Mouse (Mus musculus): ENCODE measurements around the gene Uchl5. TPM values are rescaled to one million over a fixed set of nuclear protein-coding genes. Genes with fewer than 3 reads are reported as not detected.

The Uchl5 gene
- total and polyA plus RNA-seq, 2 experiments from 2014 or later, result 9.2 to 63.0 TPM

DNA sequence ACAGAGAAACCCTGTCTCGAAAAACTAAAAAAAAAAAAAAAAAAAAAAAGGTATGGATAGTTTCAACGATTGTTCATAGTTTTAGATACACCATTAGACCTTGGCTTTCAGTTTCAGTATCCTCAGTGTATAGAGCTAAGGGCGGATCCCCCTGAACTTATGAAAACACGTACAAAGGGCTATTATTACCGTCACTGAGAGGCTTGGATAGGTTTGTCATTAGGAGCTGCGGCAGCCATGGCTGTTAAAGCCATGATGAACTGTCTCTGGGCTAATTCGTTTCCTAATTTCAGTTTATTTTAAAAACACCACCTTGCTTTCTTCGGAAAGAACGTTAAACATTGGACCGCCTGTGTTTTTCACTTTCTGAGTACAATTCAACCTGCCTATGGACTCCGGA is 38.3 kb upstream of the Uchl5 start:
- Histone ChIP-seq H3K9me3 (ENCODE audit: low read length) (no peaks in the 10 kb centered on the region), H3K9ac (replicated peaks; ENCODE audit: low read length, poor library complexity, severe bottlenecking) (peak overlapping the region; percentile 85), H3K4me1 (ENCODE audit: insufficient read depth, low read length) (no peaks in the 10 kb centered on the region), H3K4me3 (ENCODE audit: low read depth, low read length) (peak overlapping the region; percentile 82), H3K36me3 (ENCODE audit: insufficient read depth, low read length) (peaks cover 16% of the 10 kb centered on the region), H3K4me2 (ENCODE audit: low read depth, low read length, poor library complexity, severe bottlenecking) (peak overlapping the region; percentile 48), H3K27me3 (ENCODE audit: insufficient read depth, low read length) (no peaks in the 10 kb centered on the region), H3K27ac (ENCODE audit: low read depth, low read length) (peak overlapping the region; percentile 89)
- DNase-seq (ENCODE audit: low spot score), result peak; percentile 41
- 27% methylated on average over 11 of the region's 11 CpGs for WGBS
- TF ChIP-seq CTCF (IDR thresholded peaks at IDR 0.05), result no peak
- ATAC-seq (ENCODE audit: low FRiP score), result no peak

GRCm38 (mm10) chr1:143739361-143740350 is 37.4 kb upstream of the Uchl5 start:
- Histone ChIP-seq H3K36me3 (ENCODE audit: insufficient read depth, low read length) (peaks cover 19% of the 10 kb centered on the region), H3K4me2 (ENCODE audit: low read depth, low read length, poor library complexity, severe bottlenecking) (peak overlapping the region; percentile 48), H3K27ac (ENCODE audit: low read depth, low read length) (peak overlapping the region; percentile 89), H3K9ac (replicated peaks; ENCODE audit: low read length, poor library complexity, severe bottlenecking) (peak overlapping the region; percentile 85), H3K27me3 (ENCODE audit: insufficient read depth, low read length) (no peaks in the 10 kb centered on the region), H3K9me3 (ENCODE audit: low read length) (no peaks in the 10 kb centered on the region), H3K4me1 (ENCODE audit: insufficient read depth, low read length) (no peaks in the 10 kb centered on the region), H3K4me3 (ENCODE audit: low read depth, low read length) (peak overlapping the region; percentile 82)
- ATAC-seq (ENCODE audit: low FRiP score) (peak; percentile 90), DNase-seq (ENCODE audit: low spot score) (peak; percentile 93)
- WGBS, result under 1% methylated on average over 63 of the region's 71 CpGs
- no peak for TF ChIP-seq CTCF (IDR thresholded peaks at IDR 0.05)

GRCm38 (mm10) chr1:143740581-143740980 is 36.5 kb upstream of the Uchl5 start:
- H3K4me2 ChIP-seq (ENCODE audit: low read depth, low read length, poor library complexity, severe bottlenecking), result peak overlapping the region; percentile 48; the same call in 1 of the 2 replicates
- no peak overlapping the region for H3K4me3 ChIP-seq (ENCODE audit: low read depth, low read length)
- ATAC-seq (ENCODE audit: low FRiP score), result no peak

DNA sequence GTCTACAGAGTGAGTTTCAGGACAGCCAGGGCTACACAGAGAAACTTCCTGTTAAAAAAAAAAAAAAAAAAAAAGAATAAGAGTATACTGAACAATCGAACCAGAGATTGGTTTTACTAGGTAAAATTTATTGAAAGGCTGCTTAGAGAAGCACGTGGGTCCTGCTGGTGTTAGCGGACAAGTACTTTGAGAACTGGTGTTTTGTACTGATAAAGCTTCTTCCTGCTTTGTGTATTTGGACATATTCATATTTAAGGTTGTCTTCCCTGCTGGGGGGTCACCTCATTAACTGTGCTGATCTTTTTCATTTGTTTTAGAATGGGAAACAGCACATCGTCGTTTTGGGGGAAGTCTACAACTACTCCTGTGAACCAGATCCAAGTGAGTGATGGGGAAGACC is 35.7 kb upstream of the Uchl5 start:
- TF ChIP-seq CTCF (IDR thresholded peaks at IDR 0.05), result no peak
- Histone ChIP-seq H3K4me2 (ENCODE audit: low read depth, low read length, poor library complexity, severe bottlenecking) (no peak overlapping the region), H3K27ac (ENCODE audit: low read depth, low read length) (no peak overlapping the region), H3K9me3 (ENCODE audit: low read length) (no peaks in the 10 kb centered on the region), H3K4me1 (ENCODE audit: insufficient read depth, low read length) (no peaks in the 10 kb centered on the region), H3K36me3 (ENCODE audit: insufficient read depth, low read length) (peaks cover 28% of the 10 kb centered on the region), H3K27me3 (ENCODE audit: insufficient read depth, low read length) (no peaks in the 10 kb centered on the region), H3K9ac (replicated peaks; ENCODE audit: low read length, poor library complexity, severe bottlenecking) (no peak overlapping the region), H3K4me3 (ENCODE audit: low read depth, low read length) (no peak overlapping the region)
- WGBS, result 92% methylated on average over 5 of the region's 5 CpGs
- ATAC-seq (ENCODE audit: low FRiP score) (no peak), DNase-seq (ENCODE audit: low spot score) (no peak)

More at GRCm38 (mm10) chr1:143740581-143740980, 36.5 kb upstream of the Uchl5 start:
- Histone ChIP-seq H3K9me3 (ENCODE audit: low read length) (no peaks in the 10 kb centered on the region), H3K27ac (ENCODE audit: low read depth, low read length) (no peak overlapping the region), H3K4me1 (ENCODE audit: insufficient read depth, low read length) (no peaks in the 10 kb centered on the region), H3K9ac (replicated peaks; ENCODE audit: low read length, poor library complexity, severe bottlenecking) (no peak overlapping the region), H3K36me3 (ENCODE audit: insufficient read depth, low read length) (peaks cover 22% of the 10 kb centered on the region), H3K27me3 (ENCODE audit: insufficient read depth, low read length) (no peaks in the 10 kb centered on the region)
- no peak for DNase-seq (ENCODE audit: low spot score)
- 90% methylated on average over 9 of the region's 10 CpGs for WGBS
- TF ChIP-seq CTCF (IDR thresholded peaks at IDR 0.05), result no peak

- Histone ChIP-seq H3K27me3 (ENCODE audit: insufficient read depth, low read length) (no peaks in the 10 kb centered on the region), H3K4me3 (ENCODE audit: low read depth, low read length) (no peak overlapping the region), H3K27ac (ENCODE audit: low read depth, low read length) (no peak overlapping the region), H3K9ac (replicated peaks; ENCODE audit: low read length, poor library complexity, severe bottlenecking) (no peak overlapping the region), H3K36me3 (ENCODE audit: insufficient read depth, low read length) (peaks cover 31% of the 10 kb centered on the region), H3K4me1 (ENCODE audit: insufficient read depth, low read length) (no peaks in the 10 kb centered on the region), H3K4me2 (ENCODE audit: low read depth, low read length, poor library complexity, severe bottlenecking) (no peak overlapping the region), H3K9me3 (ENCODE audit: low read length) (no peaks in the 10 kb centered on the region)
- 75% methylated on average over 6 of the region's 6 CpGs for WGBS
- no peak for ATAC-seq (ENCODE audit: low FRiP score)
- no peak for TF ChIP-seq CTCF (IDR thresholded peaks at IDR 0.05)
- peak; percentile 2 for DNase-seq (ENCODE audit: low spot score)
Observed at GRCm38 (mm10) chr1:143742186-143742585, 34.9 kb upstream of the Uchl5 start.

DNA sequence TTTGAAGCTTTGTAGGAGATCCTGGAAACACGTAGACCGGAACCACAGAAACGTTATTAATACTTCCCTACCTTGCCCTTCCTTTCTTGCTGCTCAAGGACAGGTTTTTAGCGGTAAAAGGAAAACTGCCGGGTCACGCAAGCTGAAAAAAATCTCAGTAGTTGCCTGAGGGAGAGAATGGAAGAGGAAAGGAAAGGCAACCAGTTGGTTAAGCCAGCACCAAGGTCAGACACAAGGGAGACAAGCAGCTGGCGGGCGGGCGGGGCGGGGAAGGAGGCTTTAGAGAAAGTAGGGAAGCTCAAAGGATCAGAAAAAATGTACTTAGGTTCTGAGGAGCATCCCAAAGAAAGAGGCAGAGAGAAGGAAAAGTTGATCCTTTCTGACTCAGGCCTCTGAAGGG is 31.2 kb upstream of the Uchl5 start:
- Histone ChIP-seq H3K27ac (ENCODE audit: low read depth, low read length) (no peak overlapping the region), H3K27me3 (ENCODE audit: insufficient read depth, low read length) (no peaks in the 10 kb centered on the region), H3K4me2 (ENCODE audit: low read depth, low read length, poor library complexity, severe bottlenecking) (no peak overlapping the region), H3K4me1 (ENCODE audit: insufficient read depth, low read length) (no peaks in the 10 kb centered on the region), H3K36me3 (ENCODE audit: insufficient read depth, low read length) (peaks cover 37% of the 10 kb centered on the region), H3K4me3 (ENCODE audit: low read depth, low read length) (no peak overlapping the region), H3K9ac (replicated peaks; ENCODE audit: low read length, poor library complexity, severe bottlenecking) (no peak overlapping the region), H3K9me3 (ENCODE audit: low read length) (no peaks in the 10 kb centered on the region)
- DNase-seq (ENCODE audit: low spot score), result no peak
- 88% methylated on average over 10 of the region's 10 CpGs for WGBS
- TF ChIP-seq CTCF (IDR thresholded peaks at IDR 0.05), result no peak
- ATAC-seq (ENCODE audit: low FRiP score), result no peak

Data from midbrain, postnatal 0 days (tissue).